Mouse (Mus musculus) neural tube, embryonic 11.5 days (tissue): ENCODE measurements around the gene Zfp618. TPM values are rescaled to one million over a fixed set of nuclear protein-coding genes. Genes with fewer than 3 reads are reported as not detected.

Source experiments
- ATAC-seq: fragments of 200-750 bp; cut with Nextera tagmentation; 2 replicates; pipeline ENCODE4 v1.8.0; 2017; ENCODE audit warnings: moderate number of reproducible peaks, mild to moderate bottlenecking, moderate TSS enrichment, moderate library complexity; ENCODE audit not compliant: insufficient read depth, low FRiP score, low TSS enrichment
- DNase-seq: peaks from one replicate; pipeline ENCODE4 v3.0.0-alpha.2; 2015; ENCODE audit warnings: low spot score
- H3K27ac ChIP-seq: fragments of 300-500 bp; sonication (generic); 2 replicates; pipeline ENCODE4 v1.5.1; 2014; ENCODE audit warnings: low read depth, mild to moderate bottlenecking, low read length
- H3K27me3 ChIP-seq: fragments of 300-500 bp; sonication (generic); 2 replicates; pipeline ENCODE4 v1.6.1; 2014; ENCODE audit warnings: mild to moderate bottlenecking, low read length, mixed read lengths; ENCODE audit not compliant: control insufficient read depth, insufficient read depth
- H3K36me3 ChIP-seq: fragments of 300-500 bp; sonication (generic); 2 replicates; pipeline ENCODE4 v1.6.1; 2014; ENCODE audit warnings: mild to moderate bottlenecking, low read length, moderate library complexity, mixed read lengths; ENCODE audit not compliant: control insufficient read depth, insufficient read depth
- H3K4me1 ChIP-seq: fragments of 300-500 bp; sonication (generic); 2 replicates; pipeline ENCODE4 v1.6.1; 2014; ENCODE audit warnings: low read length, mixed read lengths; ENCODE audit not compliant: control insufficient read depth, insufficient read depth
- H3K4me2 ChIP-seq: fragments of 300-500 bp; sonication (generic); 2 replicates; pipeline ENCODE4 v1.6.1; 2014; ENCODE audit warnings: low read depth, mild to moderate bottlenecking, moderate library complexity
- H3K4me3 ChIP-seq: fragments of 300-500 bp; sonication (generic); 2 replicates; pipeline ENCODE4 v1.5.1; 2014; ENCODE audit warnings: low read depth, low read length
- H3K9ac ChIP-seq: fragments of 300-500 bp; sonication (generic); 2 replicates; pipeline ENCODE4 v1.6.1; 2014; ENCODE audit warnings: mild to moderate bottlenecking, low read length
- H3K9me3 ChIP-seq: fragments of 300-500 bp; sonication (generic); 2 replicates; pipeline ENCODE4 v1.6.1; 2016; ENCODE audit warnings: low read length; ENCODE audit not compliant: control insufficient read depth
- WGBS: fragments of 180-500 bp; shearing (Covaris S2); extraction: QIAGEN DNeasy Blood & Tissue Kit; methylation state at CpG from one replicate; pipeline ENCODE4 v1.1.7; 2014; 5-methylcytosine and 5-hydroxymethylcytosine counted together
- polyA plus RNA-seq: library from polyadenylated mRNA; unstranded; fragments of >200 nt; fragmentation: Nextera tagmentation; extraction: Ambion mirVana; gene quantifications from 2 replicates; pipeline ENCODE4 v1.2.1, GENCODE M21; 2014

The Zfp618 gene
- polyA plus RNA-seq, 1 experiment from 2014 or later, result 54.3 TPM

- Histone ChIP-seq H3K27ac (no peak within 1 kb of the TSS), H3K4me3 (no peak within 1 kb of the TSS), H3K9me3 (no peaks in the 10 kb centered on the region), H3K4me2 (no peak within 1 kb of the TSS), H3K4me1 (no peaks in the 10 kb centered on the region), H3K9ac (no peak within 1 kb of the TSS), H3K36me3 (no peaks in the 10 kb centered on the region), H3K27me3 (no peaks in the 10 kb centered on the region)
- WGBS, result 78% methylated on average over 4 of the region's 4 CpGs
- ATAC-seq, result no peak
- DNase-seq, result no peak
These were observed 206.8 kb downstream of the Zfp618 start, which contains the start of gene Kif12 for GRCm38 (mm10) chr4:63171969-63172685. TSS of gene Kif12 (minus strand) at chr4:63172131.

- 15% methylated on average over 5 of the region's 5 CpGs for WGBS
- Histone ChIP-seq H3K9me3 (no peaks in the 10 kb centered on the region), H3K27ac (no peak overlapping the region), H3K9ac (no peak overlapping the region), H3K4me2 (no peak overlapping the region), H3K27me3 (no peaks in the 10 kb centered on the region), H3K4me1 (no peaks in the 10 kb centered on the region), H3K4me3 (no peak overlapping the region), H3K36me3 (no peaks in the 10 kb centered on the region)
- peak; percentile 63; the same call in 1 of the 2 replicates for ATAC-seq
- peak; percentile 74 for DNase-seq
These were observed 216.2 kb downstream of the Zfp618 start for GRCm38 (mm10) chr4:63181556-63181955.

GRCm38 (mm10) chr4:63186281-63186870, 221.0 kb downstream of the Zfp618 start:
- H3K4me3 ChIP-seq, result no peak overlapping the region
- H3K9ac ChIP-seq, result no peak overlapping the region; the same call in 1 of the 2 replicates
- no peaks in the 10 kb centered on the region for H3K4me1 ChIP-seq
- no peak overlapping the region for H3K4me2 ChIP-seq
- 60% methylated on average over 21 of the region's 21 CpGs for WGBS
- no peaks in the 10 kb centered on the region for H3K27me3 ChIP-seq
- H3K9me3 ChIP-seq, result no peaks in the 10 kb centered on the region
- H3K36me3 ChIP-seq, result no peaks in the 10 kb centered on the region
- ATAC-seq (no peak), DNase-seq (peak; percentile 50)
- no peak overlapping the region for H3K27ac ChIP-seq

Other genes with a start within 250 kb of the Zfp618 start
- gene Ambp, start 189.2 kb downstream of the Zfp618 start, polyA plus RNA-seq, result 0.57 and 0.60 TPM in 2 replicates
- not detected in 2 replicates for gene Kif12, start 206.6 kb downstream of the Zfp618 start, polyA plus RNA-seq
- gene Col27a1, start 248.4 kb downstream of the Zfp618 start, polyA plus RNA-seq, result 3.5 and 4.0 TPM in 2 replicates